Mouse (Mus musculus) heart, embryonic 16.5 days (tissue): Measurements from ENCODE around the gene Qrich2. TPM values are rescaled to one million over a fixed set of nuclear protein-coding genes. Genes with fewer than 3 reads are reported as not detected.
A peak's percentile ranks its signal among the peaks of the same experiment; 100 is the strongest.

Experiments used
- ATAC-seq: fragments of 200-750 bp; cut with Nextera tagmentation; replicated peaks from 2 replicates; pipeline ENCODE4 v1.8.0; 2017; ENCODE audit warnings: moderate number of reproducible peaks; ENCODE audit not compliant: insufficient read depth, low FRiP score; ENCODE audit errors: extremely low read depth
- H3K27ac ChIP-seq: fragments of 300-500 bp; sonication (generic); 2 replicates; pipeline ENCODE4 v1.5.1; 2014; ENCODE audit warnings: mild to moderate bottlenecking, low read length, control low read depth, moderate library complexity
- H3K27me3 ChIP-seq: fragments of 300-500 bp; sonication (generic); 2 replicates; pipeline ENCODE4 v1.6.1; 2014; ENCODE audit warnings: low read length, mixed read lengths; ENCODE audit not compliant: control insufficient read depth, insufficient read depth
- H3K36me3 ChIP-seq: fragments of 300-500 bp; sonication (generic); 2 replicates; pipeline ENCODE4 v1.6.1; 2014; ENCODE audit not compliant: control insufficient read depth, insufficient read depth
- H3K4me1 ChIP-seq: fragments of 300-500 bp; sonication (generic); 2 replicates; pipeline ENCODE4 v1.6.1; 2014; ENCODE audit warnings: low read length, mixed read lengths; ENCODE audit not compliant: control insufficient read depth, insufficient read depth
- H3K4me2 ChIP-seq: fragments of 300-500 bp; sonication (generic); 2 replicates; pipeline ENCODE4 v1.6.1; 2014; ENCODE audit warnings: low read depth, mild to moderate bottlenecking, control low read depth, low read length
- H3K4me3 ChIP-seq: fragments of 300-500 bp; sonication (generic); 2 replicates; pipeline ENCODE4 v1.5.1; 2014; ENCODE audit warnings: mild to moderate bottlenecking, control low read depth, low read length
- H3K9ac ChIP-seq: fragments of 300-500 bp; sonication (generic); 2 replicates; pipeline ENCODE4 v1.6.1; 2014; ENCODE audit warnings: low read length, control low read depth
- H3K9me3 ChIP-seq: fragments of 300-500 bp; sonication (generic); replicated peaks from 2 replicates; pipeline ENCODE4 v1.6.1; 2016; ENCODE audit warnings: low read length; ENCODE audit not compliant: control insufficient read depth
- WGBS: fragments of 180-500 bp; shearing (Covaris S2); extraction: QIAGEN DNeasy Blood & Tissue Kit; methylation state at CpG from one replicate; pipeline ENCODE4 v1.1.7; 2014; 5-methylcytosine and 5-hydroxymethylcytosine counted together
- polyA plus RNA-seq: library from polyadenylated mRNA; unstranded; fragments of >200 nt; fragmentation: Nextera tagmentation; extraction: Ambion mirVana; gene quantifications from 2 replicates; pipeline ENCODE4 v1.2.1, GENCODE M21; 2015

Gene Qrich2
- polyA plus RNA-seq, 1 experiment from 2014 or later, result 0.07 TPM

DNA sequence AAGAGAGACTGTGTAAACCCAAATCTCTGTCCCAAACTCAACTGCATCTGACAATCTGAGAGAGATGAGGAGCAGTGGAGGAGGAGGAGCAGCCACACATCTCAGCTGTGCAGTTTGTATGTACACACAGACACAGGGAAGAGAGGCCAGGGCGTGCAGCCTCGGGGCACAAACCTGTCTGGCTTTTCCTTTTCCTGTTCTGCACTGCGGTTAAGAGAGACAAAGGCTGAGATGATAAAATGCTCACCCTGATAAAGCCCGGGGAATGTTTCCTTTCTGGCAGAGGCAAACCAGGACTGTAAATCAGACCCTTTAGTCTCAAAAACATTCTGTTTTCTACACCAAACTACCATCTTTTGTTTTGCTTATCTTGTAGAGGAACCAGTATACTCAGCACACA lies 65.5 kb downstream of the Qrich2 start:
- no peaks in the 10 kb centered on the region for H3K9me3 ChIP-seq
- ATAC-seq, result no peak; the same call in 1 of the 2 replicates
- H3K4me1 ChIP-seq, result peaks cover 6% of the 10 kb centered on the region
- H3K27ac ChIP-seq, result peak overlapping the region; percentile 57
- no peak overlapping the region for H3K9ac ChIP-seq
- H3K4me3 ChIP-seq, result no peak overlapping the region
- H3K4me2 ChIP-seq, result no peak overlapping the region
- WGBS, result 14% methylated on average over 4 of the region's 4 CpGs
- peaks cover 5% of the 10 kb centered on the region; the same call in 1 of the 2 replicates for H3K36me3 ChIP-seq
- no peaks in the 10 kb centered on the region for H3K27me3 ChIP-seq

GRCm38 (mm10) chr11:116398348-116398677 lies 67.7 kb downstream of the Qrich2 start:
- 83% methylated on average over 11 of the region's 11 CpGs for WGBS
- ATAC-seq, result no peak
- Histone ChIP-seq H3K4me1 (peaks cover 6% of the 10 kb centered on the region), H3K9me3 (no peaks in the 10 kb centered on the region), H3K27ac (no peak overlapping the region), H3K4me3 (no peak overlapping the region), H3K4me2 (no peak overlapping the region), H3K36me3 (peaks cover 3% of the 10 kb centered on the region; the same call in 1 of the 2 replicates), H3K27me3 (no peaks in the 10 kb centered on the region), H3K9ac (no peak overlapping the region)

DNA sequence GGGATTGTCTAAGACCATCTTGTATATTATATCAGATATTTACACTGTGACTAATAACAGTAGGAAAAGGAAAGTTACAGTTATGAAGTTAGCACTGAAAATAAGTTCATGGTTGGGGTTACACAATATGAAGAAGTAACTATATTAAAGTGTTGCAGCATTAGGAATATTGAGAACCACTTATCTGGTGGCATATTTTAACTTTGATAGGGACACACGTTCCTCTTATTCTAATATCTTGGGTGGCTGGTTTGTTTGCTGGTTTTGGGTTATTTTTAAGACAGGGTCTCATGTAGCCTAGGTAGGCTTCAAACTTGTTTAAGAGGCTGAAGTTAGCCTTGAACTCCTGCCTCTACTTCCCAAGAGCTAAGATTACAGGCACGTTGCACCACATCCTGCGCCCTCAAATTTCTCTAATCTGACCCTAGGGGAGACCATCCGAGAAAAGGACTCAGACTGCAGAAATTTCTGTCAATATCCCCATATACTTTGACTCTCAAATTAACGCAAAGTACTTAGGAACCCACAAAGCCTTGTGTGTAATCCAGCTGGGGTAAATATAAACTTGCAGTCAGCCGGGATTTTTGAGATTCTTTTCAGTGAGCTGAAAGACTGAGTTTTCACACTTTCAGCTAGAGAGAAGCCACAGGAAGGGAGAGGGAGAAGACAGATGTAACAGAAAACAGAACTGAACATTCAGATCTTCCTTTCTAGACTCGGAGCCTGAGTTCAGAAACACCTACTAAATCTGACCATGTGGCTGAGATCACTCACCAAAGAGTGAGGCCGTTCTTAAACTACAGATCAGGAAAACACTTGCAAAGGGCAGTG lies 68.3 kb downstream of the Qrich2 start:
- Histone ChIP-seq H3K27ac (no peak overlapping the region), H3K9me3 (no peaks in the 10 kb centered on the region), H3K9ac (no peak overlapping the region), H3K27me3 (no peaks in the 10 kb centered on the region), H3K4me3 (no peak overlapping the region), H3K4me2 (no peak overlapping the region), H3K4me1 (peaks cover 6% of the 10 kb centered on the region), H3K36me3 (no peaks in the 10 kb centered on the region)
- WGBS, result 47% methylated on average over 8 of the region's 8 CpGs
- no peak for ATAC-seq

GRCm38 (mm10) chr11:116396934-116397330 lies 69.1 kb downstream of the Qrich2 start:
- ATAC-seq, result no peak
- Histone ChIP-seq H3K4me3 (no peak overlapping the region), H3K4me2 (no peak overlapping the region), H3K27ac (no peak overlapping the region), H3K27me3 (no peaks in the 10 kb centered on the region), H3K9me3 (no peaks in the 10 kb centered on the region), H3K4me1 (peaks cover 6% of the 10 kb centered on the region), H3K9ac (no peak overlapping the region), H3K36me3 (no peaks in the 10 kb centered on the region)
- 90% methylated on average over 3 of the region's 3 CpGs for WGBS

DNA sequence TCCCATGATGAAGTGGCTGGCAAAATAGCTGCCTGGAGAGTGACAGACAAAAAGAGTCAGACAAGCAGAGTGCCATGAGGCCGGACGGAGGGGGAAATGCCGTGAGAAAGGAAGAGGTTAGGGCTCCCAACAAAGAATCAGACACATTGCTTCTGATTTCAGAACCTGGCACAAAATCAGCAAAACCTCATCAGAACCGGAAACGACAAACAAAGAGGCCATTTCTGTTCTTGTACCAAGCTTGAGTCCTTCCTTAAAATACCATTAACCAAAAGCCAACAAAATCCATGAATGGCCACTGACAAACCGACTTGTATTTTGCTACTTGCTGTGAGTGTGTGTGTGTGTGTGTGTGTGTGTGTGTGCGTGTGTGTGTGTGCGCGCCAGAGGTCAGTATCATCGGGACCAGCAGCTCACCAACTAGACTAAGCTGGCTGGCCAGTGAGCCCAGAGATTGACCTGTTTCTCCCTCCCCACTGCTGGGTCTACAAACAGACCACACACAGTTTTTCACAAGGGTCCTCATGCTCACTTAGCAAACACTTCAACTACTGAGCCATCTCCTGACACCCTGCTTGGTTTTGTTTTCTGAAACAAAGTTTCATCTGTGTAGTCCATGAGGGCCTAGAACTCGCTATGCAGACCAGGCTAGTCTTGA lies 69.6 kb downstream of the Qrich2 start:
- Histone ChIP-seq H3K4me1 (peaks cover 6% of the 10 kb centered on the region), H3K9me3 (no peaks in the 10 kb centered on the region), H3K27ac (no peak overlapping the region), H3K4me3 (no peak overlapping the region), H3K9ac (no peak overlapping the region), H3K4me2 (no peak overlapping the region), H3K27me3 (no peaks in the 10 kb centered on the region), H3K36me3 (no peaks in the 10 kb centered on the region)
- ATAC-seq, result no peak
- WGBS, result 77% methylated on average over 11 of the region's 11 CpGs

DNA sequence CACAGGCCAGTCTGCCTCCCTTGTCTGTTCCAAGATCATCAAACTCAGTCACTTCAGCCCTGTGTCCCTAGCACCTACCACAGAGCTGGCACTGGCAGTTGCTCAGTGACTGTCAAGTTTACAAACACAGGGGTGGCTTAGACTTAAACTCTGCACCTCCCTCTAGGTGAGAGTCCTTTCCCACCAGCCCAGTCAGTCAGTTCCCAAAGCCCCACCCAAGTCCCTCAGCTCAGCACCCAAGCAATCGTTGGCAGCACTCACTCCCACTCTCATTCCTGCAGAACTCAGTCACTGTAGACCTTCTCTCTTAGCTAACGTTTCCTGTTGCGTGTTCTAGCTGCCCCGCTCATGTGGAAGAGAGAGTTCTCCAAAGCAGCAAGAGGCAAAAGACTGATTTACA lies 71.3 kb downstream of the Qrich2 start:
- no peaks in the 10 kb centered on the region for H3K27me3 ChIP-seq
- H3K4me2 ChIP-seq, result no peak overlapping the region
- H3K36me3 ChIP-seq, result no peaks in the 10 kb centered on the region
- no peak overlapping the region for H3K4me3 ChIP-seq
- no peak for ATAC-seq
- 71% methylated on average over 4 of the region's 4 CpGs for WGBS
- no peaks in the 10 kb centered on the region for H3K9me3 ChIP-seq
- no peak overlapping the region for H3K27ac ChIP-seq
- H3K4me1 ChIP-seq, result 0 out of 2 replicates have a peak, but pooled peaks cover 2% of the 10 kb centered on the region
- H3K9ac ChIP-seq, result no peak overlapping the region

Other genes with a start within 250 kb of the Qrich2 start
- gene Evpl, start 228.2 kb downstream of the Qrich2 start, polyA plus RNA-seq, result 1.2 TPM in 2 replicates
- gene Srp68, start 192.0 kb downstream of the Qrich2 start, polyA plus RNA-seq, result 65.9 and 72.3 TPM in 2 replicates
- 0.11 and 0.20 TPM in 2 replicates for gene Galr2, start 185.3 kb downstream of the Qrich2 start, polyA plus RNA-seq
- gene Exoc7, start 159.0 kb downstream of the Qrich2 start, polyA plus RNA-seq, result 50.2 and 54.6 TPM in 2 replicates
- 2.0 and 4.3 TPM in 2 replicates for gene Foxj1, start 130.8 kb downstream of the Qrich2 start, polyA plus RNA-seq
- 7.8 and 11.6 TPM in 2 replicates for gene Rnf157, start 53.2 kb downstream of the Qrich2 start, polyA plus RNA-seq
- 29.2 and 35.4 TPM in 2 replicates for gene Ubald2, start 32.1 kb downstream of the Qrich2 start, polyA plus RNA-seq
- 98.6 and 99.1 TPM in 2 replicates for gene Prpsap1, start 28.0 kb upstream of the Qrich2 start, polyA plus RNA-seq
- 3.6 and 4.5 TPM in 2 replicates for gene Sphk1, start 64.7 kb upstream of the Qrich2 start, polyA plus RNA-seq
- 5.5 and 6.9 TPM in 2 replicates for gene Ube2o, start 115.2 kb upstream of the Qrich2 start, polyA plus RNA-seq
- gene Aanat, start 120.2 kb upstream of the Qrich2 start, polyA plus RNA-seq, result not detected in 2 replicates
- 9.9 and 10.3 TPM in 2 replicates for gene Rhbdf2, start 160.8 kb upstream of the Qrich2 start, polyA plus RNA-seq
- 1.7 and 2.5 TPM in 2 replicates for gene Prcd, start 187.3 kb upstream of the Qrich2 start, polyA plus RNA-seq
- gene Cygb, start 188.1 kb upstream of the Qrich2 start, polyA plus RNA-seq, result 11.6 and 12.3 TPM in 2 replicates